Mouse (Mus musculus) embryo, embryonic 10 days (tissue): Measurements from ENCODE around the gene Uqcr11.

Experiments
- DNase-seq: peaks from one replicate; pipeline ENCODE4 v3.0.0-alpha.2; 2015; ENCODE audit warnings: low spot score

Gene Uqcr11

GRCm38 (mm10) chr10:80431570-80432386 lies 25.1 kb upstream of the Uqcr11 start:
- no peak for DNase-seq

- DNase-seq = no peak
These were observed 23.8 kb upstream of the Uqcr11 start for GRCm38 (mm10) chr10:80430375-80430980.

- no peak for DNase-seq
These were observed 23.2 kb upstream of the Uqcr11 start for GRCm38 (mm10) chr10:80429800-80430199.

DNA sequence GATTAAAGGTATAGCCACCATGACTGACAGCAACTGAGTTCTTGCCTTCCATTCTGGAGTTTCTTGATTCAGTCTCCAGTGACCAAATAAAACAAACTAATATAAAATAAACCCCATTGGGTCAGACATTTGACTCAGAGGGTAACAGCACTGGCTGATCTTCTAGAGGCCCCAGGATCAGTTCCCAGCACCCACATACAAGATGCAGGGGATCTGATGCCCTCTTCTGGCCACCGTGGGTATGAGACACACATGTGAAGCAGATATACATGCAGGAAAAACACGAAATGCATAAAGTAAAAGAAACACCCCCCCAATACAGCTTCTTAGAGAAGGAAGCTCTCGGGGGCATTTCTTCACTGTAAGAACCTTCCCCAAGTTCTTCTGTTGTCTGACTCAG lies 18.4 kb upstream of the Uqcr11 start:
- no peak for DNase-seq

DNA sequence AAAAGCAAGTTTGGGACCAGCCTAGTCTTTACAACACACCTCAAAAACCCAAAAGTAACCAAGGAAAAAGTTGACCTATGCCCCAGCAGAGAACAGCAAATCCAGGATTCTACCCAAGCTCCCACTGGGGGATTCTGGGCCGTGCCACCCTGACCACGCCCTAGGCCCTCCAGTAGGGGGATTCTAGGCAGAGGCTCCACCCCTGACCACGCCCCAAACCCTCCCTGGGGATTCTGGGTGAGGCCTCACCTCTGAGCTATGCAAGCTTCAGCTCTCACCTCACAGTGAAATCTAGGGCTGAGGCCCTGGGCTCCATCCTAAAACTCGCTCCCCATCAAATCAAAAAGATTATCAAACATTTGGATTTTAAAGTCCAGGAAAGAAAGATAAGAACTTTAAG lies 16.9 kb upstream of the Uqcr11 start:
- no peak for DNase-seq

DNA sequence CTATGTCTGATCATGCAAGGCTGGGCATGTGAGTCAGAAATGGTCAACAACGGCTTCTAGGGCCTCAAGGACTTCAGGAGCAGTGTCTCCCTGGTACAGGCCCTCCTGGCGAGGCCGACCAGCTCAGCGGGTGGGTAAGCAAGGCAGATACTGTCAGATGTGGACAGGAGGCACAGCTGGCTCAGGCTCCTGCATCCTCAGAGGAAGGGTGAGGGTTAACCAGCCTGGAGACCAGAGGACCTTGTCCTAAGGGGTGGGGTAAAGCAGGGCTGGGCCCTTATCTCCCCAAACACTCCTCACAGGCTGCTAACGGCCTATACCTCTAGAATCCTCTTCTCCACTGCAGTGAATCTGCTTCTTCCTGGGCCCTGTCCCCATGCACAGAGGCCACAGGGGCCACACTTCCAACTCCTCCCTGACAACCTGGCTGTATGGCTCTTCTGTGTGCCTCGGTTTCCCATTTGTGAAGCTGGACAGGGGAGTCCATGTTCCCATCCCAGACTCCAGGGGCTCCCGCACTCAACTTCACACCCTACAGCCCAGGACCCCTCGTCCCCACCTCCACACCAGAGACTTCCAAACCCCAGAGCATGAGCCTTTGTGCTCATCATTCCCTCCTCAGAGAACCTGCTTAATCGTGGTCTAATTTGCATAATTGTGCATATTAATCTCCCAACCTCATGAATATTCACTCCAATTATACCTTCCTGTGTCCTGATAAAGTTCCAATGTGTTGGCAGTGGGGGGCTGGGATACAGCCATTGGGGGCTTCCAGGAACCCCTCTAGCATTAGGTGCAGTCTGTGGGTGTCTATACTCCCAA lies 15.2 kb upstream of the Uqcr11 start:
- no peak for DNase-seq

- no peak for DNase-seq
These were observed 14.6 kb upstream of the Uqcr11 start for GRCm38 (mm10) chr10:80421208-80421607.

- no peak for DNase-seq
These were observed 14.1 kb upstream of the Uqcr11 start for GRCm38 (mm10) chr10:80420729-80421128.

- DNase-seq = no peak
These were observed 12.8 kb upstream of the Uqcr11 start for GRCm38 (mm10) chr10:80419419-80419818.

GRCm38 (mm10) chr10:80418311-80418710 lies 11.7 kb upstream of the Uqcr11 start:
- DNase-seq = no peak

- DNase-seq = no peak
These were observed 11.2 kb upstream of the Uqcr11 start for GRCm38 (mm10) chr10:80417841-80418240.

GRCm38 (mm10) chr10:80417371-80417770 lies 10.7 kb upstream of the Uqcr11 start:
- no peak for DNase-seq

GRCm38 (mm10) chr10:80415566-80415965 lies 8.9 kb upstream of the Uqcr11 start:
- DNase-seq = no peak

- DNase-seq = no peak
These were observed 6.3 kb upstream of the Uqcr11 start for GRCm38 (mm10) chr10:80412656-80413541.

DNA sequence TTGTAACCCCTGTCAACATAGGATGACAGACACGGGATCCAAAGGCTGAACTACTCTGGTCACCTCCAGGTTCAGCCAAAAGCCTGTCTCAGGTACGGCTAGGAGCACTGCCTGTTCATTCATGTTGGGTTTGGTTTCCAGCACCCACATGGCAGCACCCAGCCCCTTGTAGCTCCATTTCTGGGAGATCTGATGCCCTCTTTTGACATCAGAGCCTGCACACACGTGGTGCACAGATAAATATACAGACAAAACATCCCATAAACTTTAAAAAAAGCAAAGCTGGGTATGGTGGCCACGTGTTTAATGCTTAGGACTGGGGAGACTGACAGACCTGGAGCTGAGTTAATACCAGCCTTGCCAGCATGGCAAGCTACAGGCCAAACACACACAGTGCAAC lies 1.3 kb upstream of the Uqcr11 start:
- no peak for DNase-seq

DNA sequence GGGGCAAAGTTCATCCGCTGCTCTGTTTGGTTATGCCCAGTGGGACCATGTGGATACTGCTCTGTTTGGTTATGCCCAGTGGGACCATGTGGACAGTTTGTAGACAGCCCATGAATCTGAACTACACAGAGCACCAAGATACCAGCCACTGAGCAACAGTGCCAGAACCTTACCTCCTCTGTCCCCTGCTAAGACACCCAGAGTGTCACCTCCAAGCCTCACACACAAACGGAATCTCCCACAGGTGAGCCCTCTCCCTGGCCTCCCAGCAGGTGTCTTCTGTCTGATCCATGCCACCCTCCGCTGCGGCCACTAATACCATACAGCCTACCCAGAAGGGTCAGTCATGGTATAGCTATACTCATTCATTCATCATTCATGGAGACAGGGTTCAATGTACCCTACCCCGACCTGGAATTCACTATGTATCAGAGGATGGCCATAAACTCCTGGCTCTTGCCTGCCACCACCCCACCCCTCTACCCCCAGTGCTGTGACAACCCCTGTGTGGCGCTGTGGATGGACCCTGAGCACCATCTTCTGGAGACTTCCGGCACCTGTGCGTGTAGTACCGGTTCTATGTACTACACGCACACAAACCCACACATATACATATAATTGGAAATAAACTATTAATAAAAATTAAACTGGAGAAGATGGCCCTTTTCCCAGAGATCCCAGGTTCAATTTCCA lies 1.0 kb downstream of the Uqcr11 start:
- no peak for DNase-seq

DNA sequence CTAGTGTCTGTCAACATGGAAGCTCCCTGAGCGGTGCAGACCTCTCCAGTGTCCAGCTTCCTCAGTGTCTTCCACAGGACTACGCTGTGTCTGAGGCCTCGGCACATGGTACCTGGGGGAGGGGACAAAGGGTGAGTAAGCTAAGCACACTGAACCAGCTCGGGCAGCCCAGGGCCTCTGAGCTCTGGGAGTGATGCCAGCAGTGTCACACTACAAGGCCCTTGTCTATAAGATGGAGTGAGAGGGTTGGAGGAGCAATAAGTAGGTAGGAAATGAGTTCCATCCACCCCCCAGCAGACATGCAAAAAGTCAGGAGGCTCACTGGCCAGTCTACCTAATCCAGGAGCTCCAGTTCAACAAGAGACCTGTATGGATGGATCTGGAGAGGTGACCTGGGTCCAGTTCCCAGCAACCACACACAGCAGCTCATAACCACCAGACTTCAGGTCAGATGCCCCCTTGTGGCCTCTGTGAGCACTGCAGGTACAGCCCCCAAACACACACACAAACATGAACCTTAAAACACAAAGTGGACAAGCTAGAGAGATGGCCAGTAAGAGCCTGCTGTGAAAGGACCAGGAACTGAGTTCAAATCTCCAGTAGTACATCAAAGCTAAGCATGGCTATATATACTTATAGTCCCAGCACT lies 3.5 kb downstream of the Uqcr11 start:
- DNase-seq = no peak

DNA sequence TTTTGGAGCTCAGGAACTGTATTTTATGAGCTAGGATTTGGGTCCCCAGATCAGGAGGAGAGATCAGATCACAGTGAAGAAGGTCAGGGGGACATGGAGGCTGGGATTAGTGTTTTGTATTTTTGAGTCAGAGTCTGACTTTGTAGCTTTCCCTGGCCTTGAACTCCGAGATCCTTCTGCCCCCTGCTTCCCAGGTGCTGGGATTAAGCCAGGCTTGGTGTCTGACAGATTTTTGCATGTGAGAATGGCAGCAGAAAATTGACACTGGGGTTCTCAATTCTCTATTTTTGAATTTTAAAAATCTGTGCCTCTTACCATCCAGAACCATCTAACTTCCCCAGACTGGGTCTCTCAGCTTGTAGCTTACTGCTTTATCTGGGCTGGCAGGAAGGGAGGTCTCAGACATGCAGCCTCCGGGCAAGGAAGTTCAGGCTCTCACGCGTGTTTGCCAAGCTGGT lies 5.9 kb downstream of the Uqcr11 start:
- DNase-seq = no peak

DNA sequence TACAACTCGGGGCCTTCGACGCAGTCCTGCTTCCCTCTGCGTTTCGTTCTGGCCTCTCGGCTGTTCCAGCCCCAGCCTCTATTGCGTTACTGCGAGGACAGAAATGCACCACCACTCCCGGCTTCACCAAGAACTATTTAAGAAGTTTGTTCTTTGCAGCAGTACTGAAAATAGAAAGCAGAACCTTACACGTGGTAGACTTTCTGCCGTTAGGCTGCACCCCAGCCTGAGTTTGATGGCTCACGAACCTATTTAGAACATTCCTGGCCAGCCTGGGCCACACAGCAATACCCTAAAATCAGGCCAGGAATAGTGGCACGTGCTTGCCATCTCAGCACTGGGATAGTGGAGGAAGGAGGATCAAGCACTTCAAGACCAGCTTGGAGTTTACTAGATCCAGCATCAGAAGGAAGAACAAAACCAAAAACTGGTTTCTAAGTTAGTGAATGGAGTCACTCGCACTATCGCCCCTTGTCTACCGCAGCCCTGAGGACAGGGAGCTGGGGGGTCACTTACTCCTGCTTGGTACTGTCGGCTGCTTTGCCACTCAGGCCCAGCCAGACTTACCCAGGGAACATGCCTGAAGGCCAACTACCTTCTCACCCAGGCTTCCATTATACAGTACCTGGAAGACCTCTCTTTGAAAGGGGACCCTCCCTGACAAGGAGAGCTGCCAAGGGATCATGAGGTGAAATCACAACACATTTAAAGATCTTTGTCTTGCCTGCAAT lies 6.5 kb downstream of the Uqcr11 start:
- no peak for DNase-seq
